Mouse (Mus musculus) central nervous system, embryonic 14 days (tissue): ENCODE results near the gene Ndufaf3. TPM values are rescaled to one million over a fixed set of nuclear protein-coding genes. Genes with fewer than 3 reads are reported as not detected.

ENCODE experiments used
- polyA plus RNA-seq: library from polyadenylated mRNA; depleted of rRNA; stranded (reverse); fragments of >200 nt; gene quantifications from 2 replicates; pipeline ENCODE4 v1.2.3, GENCODE M21; 2012; rRNA removed

The Ndufaf3 gene
- polyA plus RNA-seq, result 43.8 and 48.6 TPM in 2 replicates

GRCm38 (mm10) chr9:108566815-108567776 lies at the start of gene Ndufaf3:
TSS of gene Ndufaf3 (minus strand) at chr9:108567434.

GRCm38 (mm10) chr9:108596998-108597764 lies 29.9 kb upstream of the Ndufaf3 start, which contains the start of gene P4htm:
TSS of gene P4htm (minus strand) at chr9:108597667.

GRCm38 (mm10) chr9:108578545-108579343 lies 11.5 kb upstream of the Ndufaf3 start, which contains the start of gene Wdr6:
TSS of gene Wdr6 (minus strand) at chr9:108578739.

GRCm38 (mm10) chr9:108569381-108570206 lies 2.4 kb upstream of the Ndufaf3 start, which contains the start of gene Dalrd3:
TSS of gene Dalrd3 (plus strand) at chr9:108569886.

GRCm38 (mm10) chr9:108560227-108560841 lies 6.9 kb downstream of the Ndufaf3 start, which contains the start of gene Impdh2:
TSS of gene Impdh2 (plus strand) at chr9:108560286.

GRCm38 (mm10) chr9:108516380-108517251 lies 50.6 kb downstream of the Ndufaf3 start, which contains the start of gene Qrich1:
TSS of gene Qrich1 (plus strand) at chr9:108516806.

Other genes starting within 250 kb of the Ndufaf3 start
- 370 and 383 TPM in 2 replicates for gene Gpx1, start 228.5 kb downstream of the Ndufaf3 start, polyA plus RNA-seq
- gene Usp4, start 219.6 kb downstream of the Ndufaf3 start, polyA plus RNA-seq, result 121 and 125 TPM in 2 replicates
- 2.8 and 3.4 TPM in 2 replicates for gene 1700102P08Rik, start 174.6 kb downstream of the Ndufaf3 start, polyA plus RNA-seq
- 1.7 and 2.2 TPM in 2 replicates for gene Ccdc36, start 138.9 kb downstream of the Ndufaf3 start, polyA plus RNA-seq
- gene BC048562, start 131.0 kb downstream of the Ndufaf3 start, polyA plus RNA-seq, result not detected in 2 replicates
- gene Ccdc71, start 106.9 kb downstream of the Ndufaf3 start, polyA plus RNA-seq, result 31.1 and 35.9 TPM in 2 replicates
- gene Klhdc8b, start 105.9 kb downstream of the Ndufaf3 start, polyA plus RNA-seq, result 75.5 and 76.3 TPM in 2 replicates
- 52.1 and 78.8 TPM in 2 replicates for gene Lamb2, start 87.7 kb downstream of the Ndufaf3 start, polyA plus RNA-seq
- 179 and 187 TPM in 2 replicates for gene Usp19, start 76.8 kb downstream of the Ndufaf3 start, polyA plus RNA-seq
- gene Qars, start 59.7 kb downstream of the Ndufaf3 start, polyA plus RNA-seq, result 190 and 192 TPM in 2 replicates
- gene Qrich1, start 50.6 kb downstream of the Ndufaf3 start, polyA plus RNA-seq, result 128 and 130 TPM in 2 replicates
- 152 and 156 TPM in 2 replicates for gene Impdh2, start 7.1 kb downstream of the Ndufaf3 start, polyA plus RNA-seq
- 225 and 236 TPM in 2 replicates for gene Dalrd3, start 2.5 kb upstream of the Ndufaf3 start, polyA plus RNA-seq
- gene Wdr6, start 11.3 kb upstream of the Ndufaf3 start, polyA plus RNA-seq, result 254 and 260 TPM in 2 replicates
- gene P4htm, start 30.2 kb upstream of the Ndufaf3 start, polyA plus RNA-seq, result 27.8 and 30.9 TPM in 2 replicates
- 49.9 and 50.4 TPM in 2 replicates for gene Arih2, start 82.0 kb upstream of the Ndufaf3 start, polyA plus RNA-seq
- gene Slc25a20, start 94.7 kb upstream of the Ndufaf3 start, polyA plus RNA-seq, result 19.2 and 22.5 TPM in 2 replicates
- 29.5 and 30.5 TPM in 2 replicates for gene Prkar2a, start 121.9 kb upstream of the Ndufaf3 start, polyA plus RNA-seq
- gene Ip6k2, start 216.4 kb upstream of the Ndufaf3 start, polyA plus RNA-seq, result 392 and 428 TPM in 2 replicates
- 32.2 and 33.5 TPM in 2 replicates for gene Nckipsd, start 240.9 kb upstream of the Ndufaf3 start, polyA plus RNA-seq